Mouse (Mus musculus): ENCODE measurements around the gene Arid3a. TPM values are rescaled to one million over a fixed set of nuclear protein-coding genes. Genes with fewer than 3 reads are reported as not detected.

Gene Arid3a
- polyA plus RNA-seq, 1 experiment from 2014 or later: 16.4 TPM

DNA sequence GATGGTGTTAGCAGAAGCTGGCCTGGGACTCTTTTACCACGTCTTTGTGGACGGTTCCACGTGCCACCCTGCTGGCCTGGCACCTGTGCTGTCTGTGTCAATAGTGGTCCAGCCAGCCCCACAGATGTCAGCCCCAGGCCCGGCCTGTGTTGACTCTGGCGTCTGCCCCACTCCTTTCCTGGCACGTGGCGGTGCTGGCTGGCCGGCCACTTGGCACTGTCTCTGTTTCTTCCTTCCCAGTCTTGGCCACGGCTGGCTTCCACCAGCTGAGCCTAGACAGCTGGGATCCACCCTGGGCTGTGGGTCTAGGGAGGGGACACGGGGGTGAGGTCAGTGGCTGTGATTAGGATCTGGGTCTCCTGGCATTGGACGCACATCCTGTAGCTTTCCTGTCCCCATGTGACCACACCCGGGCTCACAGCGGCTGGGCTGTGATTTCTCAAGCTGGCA lies 7.5 kb downstream of the Arid3a start:
- Histone ChIP-seq H3K4me3 (no peak overlapping the region), H3K27ac (peak overlapping the region; percentile 19), H3K27me3 (ENCODE audit: insufficient read depth, poor library complexity, severe bottlenecking) (no peaks in the 10 kb centered on the region), H3K4me1 (peaks cover 98% of the 10 kb centered on the region), H3K36me3 (peaks cover 86% of the 10 kb centered on the region), H3K9me3 (no peaks in the 10 kb centered on the region)
- 66% methylated on average over 13 of the region's 13 CpGs for WGBS
- DNase-seq (ENCODE audit: low spot score): no peak

DNA sequence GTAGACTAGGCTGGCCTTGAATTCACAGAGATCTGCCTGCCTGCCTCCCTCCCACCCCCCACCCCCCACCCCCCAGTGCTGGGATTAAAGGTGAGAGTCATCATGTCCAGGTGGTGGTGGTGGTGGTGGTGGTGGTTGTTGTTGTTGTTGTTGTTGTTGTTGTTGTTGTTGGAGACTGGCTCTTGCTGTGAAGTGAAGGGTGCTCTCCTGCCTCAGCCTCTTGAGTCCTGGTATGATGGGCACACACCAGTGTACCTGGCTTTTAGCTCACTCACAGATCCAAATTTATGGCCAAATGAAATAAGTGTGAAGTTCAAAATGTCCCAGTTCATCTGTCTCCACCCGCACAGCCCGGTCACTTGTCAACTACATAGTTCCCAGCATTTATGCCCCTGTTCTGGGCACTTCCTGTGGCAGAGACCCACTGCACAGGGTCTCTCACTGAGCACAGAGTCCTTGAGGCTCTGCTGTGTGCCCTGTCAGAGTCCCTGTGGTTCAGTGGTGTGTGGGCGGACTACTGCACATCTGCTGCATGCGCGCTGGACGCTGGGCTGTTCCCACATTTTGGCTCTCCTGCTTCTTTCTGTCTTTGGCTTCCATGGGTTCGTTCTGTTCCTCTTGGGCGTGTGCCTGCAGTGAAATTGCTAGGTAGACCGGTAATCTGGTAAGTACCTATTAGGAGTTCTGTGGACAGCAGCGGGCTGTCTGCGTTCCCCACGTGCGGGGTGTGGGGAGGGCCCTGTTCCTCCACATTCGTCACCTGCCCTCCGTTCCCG lies 8.1 kb downstream of the Arid3a start:
- H3K4me1 ChIP-seq: peaks cover 98% of the 10 kb centered on the region
- H3K27me3 ChIP-seq (ENCODE audit: insufficient read depth, poor library complexity, severe bottlenecking): no peaks in the 10 kb centered on the region
- no peaks in the 10 kb centered on the region for H3K9me3 ChIP-seq
- no peak overlapping the region for H3K4me3 ChIP-seq
- DNase-seq (ENCODE audit: low spot score): no peak
- peaks cover 93% of the 10 kb centered on the region for H3K36me3 ChIP-seq
- H3K27ac ChIP-seq: 0 out of 2 replicates have a peak overlapping the region, but pooled peaks have one; percentile 32
- WGBS: 90% methylated on average over 16 of the region's 16 CpGs

DNA sequence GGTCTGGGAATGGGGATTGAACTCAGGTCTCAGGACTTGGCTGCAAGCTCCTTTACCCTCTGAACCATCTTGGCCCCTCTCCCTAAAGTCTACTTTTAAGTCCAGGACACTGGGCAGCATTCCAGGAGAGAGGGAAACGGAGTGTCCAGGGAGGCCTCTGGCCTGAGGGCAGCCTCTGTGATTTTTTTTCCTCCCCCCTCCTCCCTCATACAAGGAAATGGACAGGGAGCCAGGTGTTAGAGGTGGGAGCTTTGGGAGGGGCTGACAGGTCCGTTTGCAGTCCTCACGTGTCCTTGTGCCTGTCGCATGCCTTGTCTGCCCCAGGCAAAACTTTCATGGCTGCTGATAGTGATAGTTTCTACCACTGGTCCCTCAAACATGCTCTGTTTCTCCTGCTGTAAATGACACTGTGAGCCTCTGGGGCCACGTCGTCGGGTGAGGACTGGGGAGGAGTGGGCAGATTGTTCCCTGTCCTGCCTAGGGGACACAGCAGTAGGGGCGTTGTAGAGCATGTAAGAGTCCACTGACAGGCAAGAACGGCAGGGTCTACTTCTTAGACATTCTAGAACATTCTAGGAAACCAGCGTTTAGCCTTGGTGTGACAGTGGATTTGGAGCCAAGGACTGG lies 9.6 kb downstream of the Arid3a start:
- no peaks in the 10 kb centered on the region for H3K9me3 ChIP-seq
- peaks cover 95% of the 10 kb centered on the region for H3K36me3 ChIP-seq
- WGBS: 61% methylated on average over 10 of the region's 10 CpGs
- H3K4me3 ChIP-seq: no peak overlapping the region
- H3K27ac ChIP-seq: peak overlapping the region; percentile 37; the same call in 1 of the 2 replicates
- DNase-seq (ENCODE audit: low spot score): no peak
- H3K4me1 ChIP-seq: peaks cover 98% of the 10 kb centered on the region
- no peaks in the 10 kb centered on the region for H3K27me3 ChIP-seq (ENCODE audit: insufficient read depth, poor library complexity, severe bottlenecking)

DNA sequence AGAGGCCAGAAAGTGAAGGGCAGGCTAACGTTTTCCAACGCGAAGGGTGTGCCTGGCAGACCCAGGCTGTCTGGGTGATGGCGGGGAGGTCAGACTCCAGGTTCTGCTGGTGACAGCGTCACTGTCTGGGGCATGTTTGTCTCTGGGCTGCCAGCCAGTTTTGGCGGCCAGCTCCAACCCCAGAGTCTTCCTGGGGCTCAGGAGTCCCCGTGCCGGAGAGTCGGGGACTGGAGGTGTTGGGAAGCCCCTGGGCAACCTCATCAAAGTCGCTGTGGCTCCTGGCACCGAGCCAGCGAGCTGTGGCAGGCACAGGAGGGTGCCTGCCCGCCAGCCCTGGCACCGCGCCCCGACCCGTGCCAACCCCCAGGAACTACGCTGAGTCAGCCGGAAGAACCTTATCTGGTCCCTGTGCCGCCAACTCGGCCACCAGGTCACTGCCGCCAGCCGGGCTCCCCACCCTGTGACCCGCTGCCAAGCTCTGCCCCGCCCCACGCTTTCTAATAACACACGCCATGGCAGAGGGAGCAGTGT lies 10.1 kb downstream of the Arid3a start:
- H3K27ac ChIP-seq: peak overlapping the region; percentile 37; the same call in 1 of the 2 replicates
- no peak overlapping the region for H3K4me3 ChIP-seq
- H3K27me3 ChIP-seq (ENCODE audit: insufficient read depth, poor library complexity, severe bottlenecking): no peaks in the 10 kb centered on the region
- 70% methylated on average over 27 of the region's 27 CpGs for WGBS
- peaks cover 95% of the 10 kb centered on the region for H3K36me3 ChIP-seq
- no peaks in the 10 kb centered on the region for H3K9me3 ChIP-seq
- peaks cover 92% of the 10 kb centered on the region for H3K4me1 ChIP-seq
- no peak for DNase-seq (ENCODE audit: low spot score)

DNA sequence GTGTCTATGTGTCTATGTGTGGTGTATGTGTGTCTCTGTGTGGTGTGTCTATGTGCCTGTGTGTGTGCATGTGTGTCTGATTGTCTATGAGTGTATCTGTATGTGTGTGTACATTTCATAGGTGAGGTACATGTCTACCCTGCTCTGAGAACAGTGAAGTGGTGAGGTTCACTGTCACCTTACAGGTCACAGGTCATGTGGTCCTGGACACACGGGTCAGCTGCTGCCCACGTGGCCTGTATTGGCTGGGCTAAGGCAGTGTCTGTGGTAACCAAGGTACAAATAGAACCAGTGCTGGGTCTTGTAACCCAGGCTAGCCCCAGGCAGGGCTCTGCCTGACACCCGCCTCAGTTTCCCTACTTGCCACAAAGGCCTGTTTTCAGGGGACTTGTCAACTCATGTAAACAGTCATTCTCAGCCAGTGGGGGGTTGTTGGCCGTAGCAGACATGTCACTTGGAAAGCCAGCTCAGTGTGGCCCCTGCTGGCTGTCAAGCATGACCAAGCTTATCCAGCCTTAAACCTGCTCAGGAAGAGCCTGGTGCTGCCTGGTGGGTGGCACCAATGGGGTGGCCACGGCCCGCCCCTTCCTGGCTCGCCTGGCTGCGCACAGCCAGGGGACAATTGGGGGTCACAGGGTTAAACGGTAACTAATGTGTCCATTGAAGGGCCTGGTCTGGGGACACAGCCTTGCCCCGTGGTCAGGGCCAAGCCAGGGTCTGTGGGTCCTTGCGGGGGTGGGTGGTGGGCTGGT lies 11.1 kb downstream of the Arid3a start:
- Histone ChIP-seq H3K36me3 (peaks cover 90% of the 10 kb centered on the region), H3K27ac (peak overlapping the region; percentile 66), H3K9me3 (no peaks in the 10 kb centered on the region), H3K4me1 (peaks cover 82% of the 10 kb centered on the region), H3K27me3 (ENCODE audit: insufficient read depth, poor library complexity, severe bottlenecking) (no peaks in the 10 kb centered on the region), H3K4me3 (no peak overlapping the region)
- no peak for DNase-seq (ENCODE audit: low spot score)
- WGBS: 82% methylated on average over 11 of the region's 11 CpGs

DNA sequence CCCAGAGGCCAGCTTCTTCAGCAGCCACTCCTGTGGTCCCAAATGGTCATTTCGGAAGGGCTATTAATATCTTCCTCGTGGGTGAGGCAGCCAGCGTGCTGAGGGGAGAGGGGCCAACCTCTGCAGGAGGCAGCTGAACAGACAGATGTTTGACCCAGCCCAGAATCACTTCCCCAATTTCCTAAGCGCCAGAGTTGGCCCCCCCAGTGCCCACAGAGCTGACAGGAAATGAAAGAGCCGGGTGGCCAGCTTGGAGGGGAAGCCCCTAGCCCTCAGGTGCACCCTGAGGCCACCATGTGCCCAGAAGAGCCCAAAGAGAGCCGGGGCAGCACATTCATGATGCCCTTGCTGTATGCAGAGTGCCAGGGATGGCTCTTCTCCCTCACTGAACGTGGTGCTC lies 13.9 kb downstream of the Arid3a start:
- WGBS: 53% methylated on average over 7 of the region's 7 CpGs
- Histone ChIP-seq H3K36me3 (peaks cover 68% of the 10 kb centered on the region), H3K9me3 (no peaks in the 10 kb centered on the region), H3K4me1 (peaks cover 80% of the 10 kb centered on the region), H3K4me3 (peak overlapping the region; percentile 29; the same call in 1 of the 2 replicates), H3K27me3 (ENCODE audit: insufficient read depth, poor library complexity, severe bottlenecking) (no peaks in the 10 kb centered on the region), H3K27ac (peak overlapping the region; percentile 65; the same call in 1 of the 2 replicates)
- DNase-seq (ENCODE audit: low spot score): no peak

DNA sequence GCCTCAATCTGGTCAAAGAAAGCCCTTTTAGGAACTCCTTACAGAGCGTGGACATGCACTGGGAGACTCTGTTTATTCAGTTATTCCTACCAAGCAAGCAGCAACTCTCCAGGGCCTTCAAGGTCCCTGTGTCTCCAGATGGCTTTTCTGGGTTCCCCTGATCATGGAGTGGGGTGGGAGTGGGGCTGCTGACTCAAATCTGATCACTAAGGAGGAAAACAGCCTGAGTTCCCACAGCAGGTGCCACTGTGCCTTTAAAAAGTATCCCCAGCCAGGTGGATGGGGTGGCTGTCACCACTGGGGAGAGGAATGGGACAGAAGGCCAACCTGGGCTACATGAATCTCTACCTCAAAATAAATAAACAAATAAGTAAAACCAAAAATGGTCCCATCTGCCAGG lies 16.1 kb downstream of the Arid3a start:
- DNase-seq (ENCODE audit: low spot score): no peak
- Histone ChIP-seq H3K36me3 (peaks cover 66% of the 10 kb centered on the region), H3K9me3 (no peaks in the 10 kb centered on the region), H3K27ac (peak overlapping the region; percentile 86; the same call in 1 of the 2 replicates), H3K4me1 (peaks cover 80% of the 10 kb centered on the region), H3K4me3 (peak overlapping the region; percentile 12; the same call in 1 of the 2 replicates), H3K27me3 (ENCODE audit: insufficient read depth, poor library complexity, severe bottlenecking) (no peaks in the 10 kb centered on the region)
- 83% methylated on average over 1 of the region's 1 CpGs for WGBS

DNA sequence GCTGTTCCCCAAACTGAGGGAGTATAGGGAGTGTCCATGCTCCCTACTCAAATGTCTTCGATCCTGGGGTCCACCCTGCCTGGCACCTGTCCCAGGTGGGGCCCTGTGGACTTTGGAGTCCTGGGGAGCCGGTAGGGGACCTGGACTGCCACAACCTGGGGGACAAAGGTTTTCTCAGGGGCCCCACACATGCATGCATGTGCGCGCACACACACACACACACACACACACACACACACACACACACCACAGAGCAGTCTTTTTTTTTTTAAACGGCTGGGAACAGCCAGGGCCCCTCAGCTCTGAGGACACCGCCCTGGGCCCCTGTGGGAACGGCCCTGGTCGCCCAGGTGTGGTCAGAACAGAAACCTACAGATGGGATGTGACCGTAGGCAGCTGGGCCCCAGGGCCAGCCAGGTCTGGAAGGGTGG lies 16.6 kb downstream of the Arid3a start:
- Histone ChIP-seq H3K9me3 (no peaks in the 10 kb centered on the region), H3K36me3 (peaks cover 63% of the 10 kb centered on the region), H3K4me1 (peaks cover 79% of the 10 kb centered on the region), H3K27me3 (ENCODE audit: insufficient read depth, poor library complexity, severe bottlenecking) (no peaks in the 10 kb centered on the region), H3K4me3 (peak overlapping the region; percentile 12; the same call in 1 of the 2 replicates), H3K27ac (peak overlapping the region; percentile 86)
- WGBS: 82% methylated on average over 9 of the region's 9 CpGs
- no peak for DNase-seq (ENCODE audit: low spot score)

DNA sequence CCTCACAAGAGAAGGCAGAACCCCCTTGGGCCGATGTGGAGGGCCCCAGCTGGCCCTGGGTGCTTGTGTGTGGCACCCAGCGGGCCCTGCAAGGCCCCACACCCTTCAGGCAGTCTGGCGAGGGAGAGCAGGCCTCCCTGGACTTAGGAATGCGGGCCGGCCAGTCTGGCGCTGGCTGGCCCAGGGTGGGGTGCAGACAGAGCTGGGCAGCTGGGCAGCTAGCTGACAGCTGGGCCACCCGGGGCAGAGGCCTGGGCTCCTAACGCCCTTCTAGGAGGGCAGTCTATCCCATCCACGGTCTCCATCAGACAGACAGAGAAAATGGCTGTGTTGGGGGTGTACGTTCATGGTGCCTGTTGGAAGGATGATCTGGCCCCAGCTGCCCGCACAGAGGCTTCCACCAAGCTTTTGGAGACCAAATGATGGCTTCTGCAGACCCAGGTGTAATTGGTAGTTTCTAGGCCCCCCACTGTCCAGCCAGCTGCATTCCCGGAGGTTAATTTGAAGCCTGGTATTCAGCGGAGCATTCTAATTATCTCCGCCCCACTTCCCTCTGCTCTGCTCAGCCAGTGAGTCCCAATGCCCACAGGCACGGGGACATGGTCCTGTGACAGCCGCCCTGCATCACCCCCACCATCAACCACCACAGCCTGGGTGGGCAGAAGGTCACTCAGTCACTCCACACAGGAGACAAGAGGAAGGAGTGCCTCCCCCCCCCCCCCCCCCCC lies 18.8 kb downstream of the Arid3a start:
- 35% methylated on average over 16 of the region's 16 CpGs for WGBS
- H3K27ac ChIP-seq: peak overlapping the region; percentile 86
- no peaks in the 10 kb centered on the region for H3K9me3 ChIP-seq
- DNase-seq (ENCODE audit: low spot score): no peak
- peak overlapping the region; percentile 30 for H3K4me3 ChIP-seq
- H3K4me1 ChIP-seq: peaks cover 69% of the 10 kb centered on the region
- H3K27me3 ChIP-seq (ENCODE audit: insufficient read depth, poor library complexity, severe bottlenecking): no peaks in the 10 kb centered on the region
- H3K36me3 ChIP-seq: peaks cover 63% of the 10 kb centered on the region

DNA sequence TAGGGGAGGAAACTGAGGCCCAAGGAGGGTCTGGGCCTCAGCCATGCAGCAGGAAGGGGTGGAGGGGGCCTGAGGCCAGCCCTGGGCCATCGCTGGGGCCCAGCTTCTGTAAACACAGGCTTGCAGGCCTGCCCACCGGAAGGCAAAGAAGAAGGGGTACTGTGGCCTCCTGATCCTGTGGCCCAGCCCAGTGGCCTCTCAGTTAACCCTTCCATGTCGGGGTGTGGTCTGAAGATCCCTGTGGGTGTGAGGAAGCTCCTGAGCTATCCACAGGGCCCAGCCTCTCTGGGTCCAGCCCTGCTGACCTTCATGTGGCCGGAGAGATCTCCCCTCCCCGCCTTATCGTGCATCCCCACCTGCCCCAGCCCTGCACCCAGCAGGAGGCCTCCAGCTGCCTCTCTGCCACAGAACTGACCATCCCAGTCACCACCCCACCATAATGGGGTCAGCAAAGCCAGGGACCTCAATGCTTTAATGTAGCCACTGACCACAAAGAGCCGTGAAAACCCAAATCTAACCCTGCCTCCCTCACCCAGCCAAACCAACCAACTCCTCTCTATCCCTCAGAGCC lies 20.0 kb downstream of the Arid3a start:
- 12% methylated on average over 7 of the region's 7 CpGs for WGBS
- peak; percentile 96 for DNase-seq (ENCODE audit: low spot score)
- H3K36me3 ChIP-seq: peaks cover 63% of the 10 kb centered on the region

DNA sequence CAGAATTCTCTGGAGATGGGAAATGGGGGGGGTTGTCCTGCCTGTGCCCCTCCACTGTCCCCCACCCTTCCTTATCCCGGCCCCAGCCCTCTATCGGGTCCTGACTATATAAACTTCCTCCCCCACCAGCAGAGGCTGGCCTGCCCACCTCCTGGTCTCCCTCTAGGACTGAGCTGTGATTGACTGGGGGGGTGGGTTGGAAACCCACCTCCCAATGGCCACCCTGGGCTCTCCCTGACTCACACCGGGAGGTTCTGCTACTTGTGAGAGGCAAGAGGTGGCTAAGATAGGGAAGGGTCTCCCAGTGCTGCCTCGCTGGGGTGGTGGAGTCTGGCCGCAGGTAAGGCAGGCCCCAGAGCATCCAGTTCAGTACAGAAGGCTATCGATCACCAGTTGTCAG lies 20.7 kb downstream of the Arid3a start:
- WGBS: 66% methylated on average over 6 of the region's 6 CpGs
- DNase-seq (ENCODE audit: low spot score): no peak
- Histone ChIP-seq H3K4me1 (peaks cover 61% of the 10 kb centered on the region), H3K27me3 (ENCODE audit: insufficient read depth, poor library complexity, severe bottlenecking) (no peaks in the 10 kb centered on the region), H3K9me3 (no peaks in the 10 kb centered on the region), H3K4me3 (peak overlapping the region; percentile 19; the same call in 1 of the 2 replicates), H3K36me3 (peaks cover 58% of the 10 kb centered on the region), H3K27ac (peak overlapping the region; percentile 86)

More for the DNA sequence above, 20.0 kb downstream of the Arid3a start:
- Histone ChIP-seq H3K4me3 (peak overlapping the region; percentile 30), H3K27me3 (ENCODE audit: insufficient read depth, poor library complexity, severe bottlenecking) (no peaks in the 10 kb centered on the region), H3K27ac (peak overlapping the region; percentile 86), H3K4me1 (peaks cover 61% of the 10 kb centered on the region), H3K9me3 (no peaks in the 10 kb centered on the region)

DNA sequence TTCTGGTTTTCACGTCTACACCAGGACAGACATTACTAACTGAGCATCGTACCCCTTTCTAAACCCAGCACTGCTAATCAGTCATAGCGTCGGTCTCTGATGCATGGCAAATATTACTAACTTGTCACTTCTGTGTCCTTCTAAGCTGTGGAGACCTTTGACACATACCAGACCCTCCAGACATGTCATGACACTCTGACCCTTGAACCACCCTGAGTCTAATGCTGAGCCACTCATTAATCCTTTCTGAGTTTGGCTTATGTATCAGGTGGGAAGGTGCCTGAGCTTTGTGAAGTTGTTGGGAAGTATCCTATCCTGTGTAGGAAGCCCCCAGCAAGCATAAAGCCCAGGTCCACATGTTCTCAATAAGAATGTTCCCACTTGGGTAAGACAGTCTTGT lies 23.0 kb downstream of the Arid3a start:
- Histone ChIP-seq H3K4me3 (no peak overlapping the region), H3K27ac (no peak overlapping the region), H3K9me3 (no peaks in the 10 kb centered on the region), H3K36me3 (peaks cover 74% of the 10 kb centered on the region), H3K27me3 (ENCODE audit: insufficient read depth, poor library complexity, severe bottlenecking) (no peaks in the 10 kb centered on the region), H3K4me1 (peaks cover 48% of the 10 kb centered on the region)
- WGBS: 72% methylated on average over 4 of the region's 4 CpGs
- DNase-seq (ENCODE audit: low spot score): no peak

Data from heart, embryonic 10.5 days (tissue).